Mouse (Mus musculus) layer of hippocampus, postnatal 25 days (tissue): ENCODE results near the gene Ccr2. TPM values are rescaled to one million over a fixed set of nuclear protein-coding genes. Genes with fewer than 3 reads are reported as not detected.
"Not testable (repeated sequence)": the region's sequence is repeated elsewhere in the genome, so short reads cannot be mapped to it uniquely, and the experiment has no call there.

ENCODE experiments used
- DNase-seq, 2 experiments: peaks; one replicate each; pipeline ENCODE4 v3.0.0; 2022; ENCODE audit warnings: mixed read lengths in 2 of 2, low spot score in 1 of 2; ENCODE audit errors: extremely low spot score in 1 of 2
- total RNA-seq, 2 experiments: library from RNA; stranded (reverse); gene quantifications; 2 replicates each; pipeline ENCODE4 v1.2.3; 2021

Ccr2 gene
- under 1 TPM; 0.07 to 0.23 TPM for total RNA-seq

- DNase-seq, result no peak
These were observed at the start of gene Ccr2 for GRCm38 (mm10) chr9:124101723-124102122. Gene Ccr2, plus strand, starts transcription at chr9:124101950.

GRCm38 (mm10) chr9:124053532-124053931 lies 48.2 kb upstream of the Ccr2 start:
- DNase-seq, result no peak

- DNase-seq, result no peak
These were observed 45.5 kb upstream of the Ccr2 start for GRCm38 (mm10) chr9:124056158-124056709.

GRCm38 (mm10) chr9:124059660-124060352 lies 41.9 kb upstream of the Ccr2 start:
- no peak for DNase-seq

- not testable (repeated sequence) for DNase-seq
These were observed 40.0 kb upstream of the Ccr2 start for GRCm38 (mm10) chr9:124061474-124062432.

- no peak for DNase-seq
These were observed 35.1 kb upstream of the Ccr2 start for GRCm38 (mm10) chr9:124066572-124067103.

- DNase-seq, result no peak
These were observed 33.4 kb upstream of the Ccr2 start for GRCm38 (mm10) chr9:124068098-124069058.

- no peak for DNase-seq
These were observed 30.2 kb upstream of the Ccr2 start for GRCm38 (mm10) chr9:124071506-124071905.

- no peak for DNase-seq
These were observed 21.9 kb upstream of the Ccr2 start for GRCm38 (mm10) chr9:124079803-124080202.

- not testable (repeated sequence) for DNase-seq
These were observed 21.3 kb upstream of the Ccr2 start for GRCm38 (mm10) chr9:124080471-124080870.

GRCm38 (mm10) chr9:124090441-124090840 lies 11.3 kb upstream of the Ccr2 start:
- no peak for DNase-seq

- DNase-seq, result no peak
These were observed 2.6 kb upstream of the Ccr2 start for GRCm38 (mm10) chr9:124099127-124099526.

GRCm38 (mm10) chr9:124100357-124100756 lies 1.4 kb upstream of the Ccr2 start:
- no peak for DNase-seq

GRCm38 (mm10) chr9:124103199-124103598 lies 1.4 kb downstream of the Ccr2 start:
- DNase-seq, result no peak

GRCm38 (mm10) chr9:124105196-124105595 lies 3.4 kb downstream of the Ccr2 start:
- DNase-seq, result no peak

- no peak for DNase-seq
These were observed 5.5 kb downstream of the Ccr2 start for GRCm38 (mm10) chr9:124107232-124107631.

GRCm38 (mm10) chr9:124108356-124109127 lies 6.8 kb downstream of the Ccr2 start:
- DNase-seq, result no peak

- no peak for DNase-seq
These were observed 10.2 kb downstream of the Ccr2 start for GRCm38 (mm10) chr9:124111997-124112396.
